Mouse (Mus musculus) embryonic facial prominence, embryonic 14.5 days (tissue): ENCODE data around the gene Cdkn1b. TPM values are rescaled to one million over a fixed set of nuclear protein-coding genes. Genes with fewer than 3 reads are reported as not detected.

Experiments
- ATAC-seq: fragments of 200-750 bp; cut with Nextera tagmentation; 2 replicates; pipeline ENCODE4 v1.8.0; 2017; ENCODE audit warnings: low read depth, moderate number of reproducible peaks, moderate TSS enrichment
- DNase-seq: peaks from one replicate; pipeline ENCODE4 v3.0.0-alpha.2; 2015; ENCODE audit warnings: low spot score
- H3K27ac ChIP-seq: fragments of 300-500 bp; sonication (generic); replicated peaks from 2 replicates; pipeline ENCODE4 v1.5.1; 2014; ENCODE audit warnings: low read depth, mild to moderate bottlenecking, low read length, moderate library complexity
- H3K27me3 ChIP-seq: fragments of 300-500 bp; sonication (generic); replicated peaks from 2 replicates; pipeline ENCODE4 v1.6.1; 2014; ENCODE audit warnings: low read length; ENCODE audit not compliant: control insufficient read depth, insufficient read depth
- H3K36me3 ChIP-seq: fragments of 300-500 bp; sonication (generic); 2 replicates; pipeline ENCODE4 v1.6.1; 2014; ENCODE audit warnings: low read length, mixed read lengths; ENCODE audit not compliant: control insufficient read depth, insufficient read depth
- H3K4me1 ChIP-seq: fragments of 300-500 bp; sonication (generic); 2 replicates; pipeline ENCODE4 v1.6.1; 2014; ENCODE audit warnings: antibody characterized with exemption, low read length; ENCODE audit not compliant: control insufficient read depth, insufficient read depth
- H3K4me2 ChIP-seq: fragments of 300-500 bp; sonication (generic); 2 replicates; pipeline ENCODE4 v1.6.1; 2014; ENCODE audit warnings: low read depth, mild to moderate bottlenecking, low read length, moderate library complexity, mixed read lengths
- H3K4me3 ChIP-seq: fragments of 300-500 bp; sonication (generic); 2 replicates; pipeline ENCODE4 v1.5.1; 2014; ENCODE audit warnings: low read depth, mild to moderate bottlenecking, low read length
- H3K9ac ChIP-seq: fragments of 300-500 bp; sonication (generic); 2 replicates; pipeline ENCODE4 v1.6.1; 2014; ENCODE audit warnings: low read depth, mild to moderate bottlenecking, low read length, moderate library complexity, mixed read lengths
- H3K9me3 ChIP-seq: fragments of 300-500 bp; sonication (generic); 2 replicates; pipeline ENCODE4 v1.6.1; 2016; ENCODE audit warnings: low read length; ENCODE audit not compliant: control insufficient read depth
- WGBS: fragments of 180-500 bp; shearing (Covaris S2); extraction: QIAGEN DNeasy Blood & Tissue Kit; methylation state at CpG from one replicate; pipeline ENCODE4 v1.1.7; 2014; 5-methylcytosine and 5-hydroxymethylcytosine counted together
- polyA plus RNA-seq: library from polyadenylated mRNA; unstranded; fragments of >200 nt; fragmentation: Nextera tagmentation; extraction: Ambion mirVana; gene quantifications from 2 replicates; pipeline ENCODE4 v1.2.1, GENCODE M21; 2014

Cdkn1b gene
- polyA plus RNA-seq, 1 experiment from 2014 or later: 17.6 TPM

GRCm38 (mm10) chr6:134914523-134914922 lies 5.7 kb upstream of the Cdkn1b start:
- H3K4me1 ChIP-seq: no peaks in the 10 kb centered on the region
- WGBS: 89% methylated on average over 5 of the region's 5 CpGs
- no peak overlapping the region for H3K4me3 ChIP-seq
- H3K9ac ChIP-seq: no peak overlapping the region
- H3K27me3 ChIP-seq: no peaks in the 10 kb centered on the region
- H3K9me3 ChIP-seq: no peaks in the 10 kb centered on the region
- H3K27ac ChIP-seq: no peak overlapping the region
- DNase-seq: no peak
- ATAC-seq: no peak
- H3K36me3 ChIP-seq: no peaks in the 10 kb centered on the region
- H3K4me2 ChIP-seq: no peak overlapping the region

DNA sequence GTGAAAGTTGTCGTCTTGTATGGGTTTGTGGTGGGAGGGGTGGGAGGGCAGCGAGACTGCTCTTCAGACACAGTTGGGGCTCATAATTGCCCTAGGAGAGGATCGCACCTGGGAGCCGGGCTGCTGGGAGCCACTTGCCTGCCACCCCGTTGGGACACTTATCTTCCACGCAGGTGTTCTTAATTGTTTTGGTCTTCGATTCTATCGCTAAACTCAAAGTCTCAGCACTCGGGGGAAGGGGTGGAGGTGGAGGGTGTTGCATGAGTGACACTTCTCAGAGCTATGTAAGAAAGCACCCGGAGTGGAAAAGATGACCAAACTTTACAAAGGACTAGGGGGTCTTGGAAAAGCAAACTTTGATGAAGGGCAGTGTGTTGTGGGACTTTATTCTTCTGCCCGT lies 3.6 kb upstream of the Cdkn1b start:
- DNase-seq: no peak

GRCm38 (mm10) chr6:134917087-134917486 lies 3.1 kb upstream of the Cdkn1b start:
- no peaks in the 10 kb centered on the region for H3K36me3 ChIP-seq

More for the DNA sequence above, 3.6 kb upstream of the Cdkn1b start:
- no peaks in the 10 kb centered on the region for H3K9me3 ChIP-seq
- peak overlapping the region; percentile 61 for H3K9ac ChIP-seq
- H3K4me2 ChIP-seq: peak overlapping the region; percentile 80
- H3K27me3 ChIP-seq: no peaks in the 10 kb centered on the region
- no peak for ATAC-seq
- H3K4me1 ChIP-seq: no peaks in the 10 kb centered on the region; the same call in 1 of the 2 replicates
- H3K27ac ChIP-seq: peak overlapping the region; percentile 13; the same call in 1 of the 2 replicates
- WGBS: 0% methylated on average over 11 of the region's 11 CpGs
- H3K4me3 ChIP-seq: peak overlapping the region; percentile 43
- H3K36me3 ChIP-seq: no peaks in the 10 kb centered on the region

GRCm38 (mm10) chr6:134918769-134919168 lies 1.4 kb upstream of the Cdkn1b start:
- Histone ChIP-seq H3K4me3 (no peak overlapping the region), H3K36me3 (peaks cover 3% of the 10 kb centered on the region; the same call in 1 of the 2 replicates), H3K9me3 (no peaks in the 10 kb centered on the region), H3K4me2 (no peak overlapping the region), H3K4me1 (peaks cover 17% of the 10 kb centered on the region), H3K27me3 (no peaks in the 10 kb centered on the region), H3K27ac (no peak overlapping the region), H3K9ac (no peak overlapping the region)
- 90% methylated on average over 9 of the region's 10 CpGs for WGBS
- DNase-seq (no peak), ATAC-seq (no peak)

More at GRCm38 (mm10) chr6:134917087-134917486, 3.1 kb upstream of the Cdkn1b start:
- DNase-seq (peak; percentile 85), ATAC-seq (peak; percentile 35)
- H3K4me2 ChIP-seq: peak overlapping the region; percentile 80
- H3K4me1 ChIP-seq: peaks cover 4% of the 10 kb centered on the region
- WGBS: under 1% methylated on average over 11 of the region's 11 CpGs
- peak overlapping the region; percentile 13; the same call in 1 of the 2 replicates for H3K27ac ChIP-seq
- H3K9ac ChIP-seq: peak overlapping the region; percentile 61
- H3K9me3 ChIP-seq: no peaks in the 10 kb centered on the region
- H3K27me3 ChIP-seq: no peaks in the 10 kb centered on the region
- H3K4me3 ChIP-seq: peak overlapping the region; percentile 43

- peak overlapping the region; percentile 92 for H3K4me2 ChIP-seq
- 4% methylated on average over 36 of the region's 37 CpGs for WGBS
- H3K9me3 ChIP-seq: no peaks in the 10 kb centered on the region
- peaks cover 5% of the 10 kb centered on the region; the same call in 1 of the 2 replicates for H3K36me3 ChIP-seq
- peak overlapping the region; percentile 88 for H3K9ac ChIP-seq
- peak overlapping the region; percentile 97 for H3K27ac ChIP-seq
- no peaks in the 10 kb centered on the region for H3K27me3 ChIP-seq
- DNase-seq: no peak
- H3K4me1 ChIP-seq: peaks cover 18% of the 10 kb centered on the region
- peak overlapping the region; percentile 72 for H3K4me3 ChIP-seq
- peak; percentile 53; the same call in 1 of the 2 replicates for ATAC-seq
These were observed 551 bp upstream of the Cdkn1b start for GRCm38 (mm10) chr6:134919511-134920189.

GRCm38 (mm10) chr6:134921014-134921694 lies 953 bp downstream of the Cdkn1b start:
- Histone ChIP-seq H3K36me3 (peaks cover 5% of the 10 kb centered on the region; the same call in 1 of the 2 replicates), H3K9me3 (no peaks in the 10 kb centered on the region), H3K4me1 (peaks cover 18% of the 10 kb centered on the region), H3K4me3 (peak overlapping the region; percentile 72), H3K27ac (peak overlapping the region; percentile 97), H3K9ac (peak overlapping the region; percentile 88), H3K4me2 (peak overlapping the region; percentile 92), H3K27me3 (no peaks in the 10 kb centered on the region)
- under 1% methylated on average over 32 of the region's 32 CpGs for whole genome bisulfite sequencing
- ATAC-seq: no peak
- peak; percentile 52 for DNase-seq

GRCm38 (mm10) chr6:134921695-134922510 lies 1.7 kb downstream of the Cdkn1b start:
- Histone ChIP-seq H3K4me3 (peak overlapping the region; percentile 72), H3K9me3 (no peaks in the 10 kb centered on the region), H3K4me1 (peaks cover 18% of the 10 kb centered on the region), H3K4me2 (peak overlapping the region; percentile 92), H3K27me3 (no peaks in the 10 kb centered on the region), H3K27ac (0 out of 2 replicates have a peak overlapping the region, but pooled peaks have one; percentile 15), H3K36me3 (peaks cover 5% of the 10 kb centered on the region; the same call in 1 of the 2 replicates), H3K9ac (peak overlapping the region; percentile 88)
- WGBS: 6% methylated on average over 20 of the region's 20 CpGs
- DNase-seq (no peak), ATAC-seq (no peak)

GRCm38 (mm10) chr6:134922511-134923195 lies 2.5 kb downstream of the Cdkn1b start:
- Histone ChIP-seq H3K36me3 (peaks cover 5% of the 10 kb centered on the region; the same call in 1 of the 2 replicates), H3K4me3 (peak overlapping the region; percentile 72), H3K4me2 (peak overlapping the region; percentile 92), H3K27me3 (no peaks in the 10 kb centered on the region), H3K9me3 (no peaks in the 10 kb centered on the region), H3K27ac (no peak overlapping the region), H3K4me1 (peaks cover 22% of the 10 kb centered on the region), H3K9ac (peak overlapping the region; percentile 88)
- DNase-seq (no peak), ATAC-seq (no peak)
- 58% methylated on average over 9 of the region's 9 CpGs for WGBS
